Mouse (Mus musculus) cerebellum, adult 9-10 months (tissue): Measurements from ENCODE around the gene Vta1.
A peak's percentile ranks its signal among the peaks of the same experiment; 100 is the strongest.

Source experiments
- DNase-seq: peaks from one replicate; pipeline ENCODE4 v3.0.0; 2022

Gene Vta1

GRCm38 (mm10) chr10:14705072-14706066, at the start of gene Vta1, which contains the start of gene Nmbr:
Gene Vta1 (minus strand): TSS chr10:14705560.
Gene Nmbr (plus strand): TSS chr10:14705591.
- peak; percentile 98 for DNase-seq

DNA sequence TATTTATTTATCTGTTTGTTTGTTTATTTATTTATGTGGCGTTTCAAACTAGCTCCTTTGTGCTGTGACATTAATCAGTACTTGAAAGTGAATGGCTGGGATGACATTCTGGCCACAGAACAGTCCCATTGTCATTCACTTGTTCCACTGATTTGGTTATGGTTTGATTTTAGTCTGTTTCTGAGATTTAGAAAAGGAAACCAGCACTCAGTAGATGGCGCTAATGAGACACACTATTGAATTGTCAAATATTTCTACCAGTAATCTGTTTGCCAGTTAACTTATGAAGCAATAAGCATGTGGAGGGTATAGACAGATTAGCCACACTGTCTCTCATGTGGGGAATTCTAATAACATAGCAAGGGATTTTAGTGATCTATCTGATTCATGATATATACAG, 28.9 kb upstream of the Vta1 start:
- peak; percentile 28 for DNase-seq

DNA sequence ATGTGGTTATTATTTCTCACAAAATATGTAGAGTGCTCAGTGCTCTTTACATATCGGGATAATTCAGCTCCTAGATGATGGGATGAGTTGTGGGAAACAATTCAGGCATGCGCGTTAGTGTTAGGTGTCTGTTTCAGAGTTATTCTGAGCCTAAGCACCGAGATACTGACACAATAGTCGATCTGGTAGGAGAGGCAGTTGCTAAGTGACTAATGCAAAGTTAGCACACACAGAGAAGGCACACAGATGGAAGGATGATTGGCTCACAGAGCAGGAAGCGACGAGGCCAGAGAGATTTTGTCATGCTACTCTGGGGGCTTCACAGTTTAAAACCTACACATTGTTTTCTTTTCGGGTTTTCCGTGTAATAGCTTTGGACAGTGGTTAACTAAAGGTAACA, 20.3 kb upstream of the Vta1 start:
- DNase-seq, result no peak

GRCm38 (mm10) chr10:14718114-14718513, 12.8 kb upstream of the Vta1 start, which contains the start of gene Gje1:
Gene Gje1 (minus strand): TSS chr10:14718214.
- no peak for DNase-seq

- no peak for DNase-seq
Measured at GRCm38 (mm10) chr10:14703830-14704420, 1.4 kb downstream of the Vta1 start.

DNA sequence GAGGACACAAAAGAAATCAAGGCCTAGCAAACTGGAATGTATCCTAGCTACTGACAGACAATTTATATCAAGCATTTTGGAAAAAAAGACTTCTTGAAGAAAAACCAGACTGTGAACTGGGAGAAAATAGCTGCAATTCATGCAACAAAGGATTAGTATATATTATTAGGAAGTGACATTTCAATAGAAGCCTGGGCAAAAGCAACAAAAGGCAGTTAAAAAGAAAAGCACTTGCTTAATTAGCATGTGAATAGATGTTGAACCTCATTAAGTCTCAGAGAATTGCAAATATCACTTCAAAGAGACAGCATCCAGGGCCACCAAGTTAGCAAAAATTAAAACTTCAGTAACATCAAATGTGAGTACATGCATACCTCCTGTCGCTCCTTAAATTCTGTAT, 2.1 kb downstream of the Vta1 start:
- no peak for DNase-seq

DNA sequence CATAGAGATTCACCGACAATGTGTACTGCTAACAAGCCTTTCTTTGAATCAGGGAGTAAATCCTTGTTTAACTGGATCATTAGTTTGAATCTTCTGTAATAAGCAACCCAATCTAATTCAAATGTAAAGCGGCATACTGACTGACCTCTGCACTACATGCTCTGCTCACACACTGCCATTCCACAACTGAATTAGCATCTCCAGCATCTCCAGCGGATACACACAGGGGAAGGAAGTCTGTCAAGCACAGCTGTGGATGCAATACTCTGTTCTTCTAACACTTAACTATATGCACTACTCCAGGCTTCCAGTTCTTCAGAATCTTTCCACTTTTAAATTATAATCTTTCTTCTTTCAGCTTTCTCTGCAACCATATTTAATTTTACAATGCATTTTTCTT, 15.0 kb downstream of the Vta1 start:
- DNase-seq, result no peak

DNA sequence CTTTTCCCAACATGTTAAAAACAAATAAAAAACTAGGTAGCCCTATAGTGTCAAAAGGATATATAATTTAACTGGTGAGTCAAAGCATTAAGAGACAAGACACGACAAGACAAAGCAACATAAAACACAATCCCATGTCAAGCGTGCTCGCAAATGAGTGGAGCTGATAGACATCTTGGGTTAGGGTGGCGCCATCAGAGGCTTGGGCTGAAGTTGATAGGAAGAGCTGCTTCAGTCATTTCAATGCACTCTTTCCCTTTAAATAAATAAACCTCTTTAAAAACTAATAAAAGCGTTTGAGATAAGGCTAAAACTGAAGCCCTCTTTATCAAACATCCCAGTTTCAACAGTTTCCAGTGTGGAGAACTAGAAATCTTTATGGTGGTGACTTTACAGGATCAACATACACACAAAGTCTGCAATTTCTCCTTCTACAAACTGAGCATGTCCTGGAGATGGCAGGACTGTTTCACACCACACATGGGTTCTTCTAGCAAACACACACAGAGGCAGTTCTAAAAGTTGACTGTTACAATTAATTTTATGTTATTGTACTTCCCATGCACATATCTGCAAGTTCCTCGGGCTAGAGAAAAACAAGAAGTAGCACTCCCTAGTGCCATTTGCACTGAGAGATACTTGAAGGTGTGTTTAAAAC, 16.4 kb downstream of the Vta1 start:
- no peak for DNase-seq

GRCm38 (mm10) chr10:14685663-14686062, 19.7 kb downstream of the Vta1 start:
- no peak for DNase-seq

DNA sequence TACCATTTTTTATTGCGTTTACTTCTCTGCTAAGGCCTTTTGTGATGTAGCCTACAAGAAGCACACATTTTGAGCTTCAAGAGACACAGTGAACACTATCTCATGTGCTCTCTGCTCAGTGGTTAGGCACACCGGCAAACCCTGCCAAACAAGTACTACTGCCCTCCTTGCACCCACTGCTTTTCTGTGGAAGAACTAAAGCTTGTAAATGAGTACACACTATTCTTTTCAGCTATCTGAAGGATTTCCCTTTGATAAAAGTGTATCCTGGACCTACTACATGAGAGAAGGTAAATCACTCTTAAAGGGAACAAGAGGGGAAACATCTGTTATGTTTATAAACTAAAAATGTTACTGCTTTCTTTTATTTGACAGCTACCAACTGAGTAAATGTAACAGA, 39.2 kb downstream of the Vta1 start:
- DNase-seq, result no peak

- DNase-seq, result no peak
Measured at GRCm38 (mm10) chr10:14660875-14661274, 44.5 kb downstream of the Vta1 start.

GRCm38 (mm10) chr10:14639635-14640034, 65.7 kb downstream of the Vta1 start:
- DNase-seq, result no peak

DNA sequence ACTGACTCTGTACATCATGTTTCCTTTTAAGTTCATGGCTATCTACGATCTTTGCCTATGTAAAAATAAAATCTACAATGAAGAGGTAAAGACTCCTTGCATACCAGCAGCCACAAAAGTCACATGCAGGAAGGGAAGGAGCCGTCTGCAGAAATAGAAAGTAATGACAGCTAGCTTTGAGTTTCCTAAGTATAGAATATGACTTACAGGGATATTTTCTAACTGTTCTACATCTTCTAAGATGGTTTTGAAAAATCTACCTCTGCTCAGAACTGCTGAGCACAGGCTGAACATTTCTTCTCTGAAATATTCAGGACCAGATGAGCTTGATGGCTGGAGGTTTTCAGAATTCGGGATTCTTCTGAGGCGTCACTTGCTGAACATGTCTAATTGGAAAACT, 66.3 kb downstream of the Vta1 start:
- DNase-seq, result no peak

- no peak for DNase-seq
Measured at GRCm38 (mm10) chr10:14625706-14626105, 79.7 kb downstream of the Vta1 start.

DNA sequence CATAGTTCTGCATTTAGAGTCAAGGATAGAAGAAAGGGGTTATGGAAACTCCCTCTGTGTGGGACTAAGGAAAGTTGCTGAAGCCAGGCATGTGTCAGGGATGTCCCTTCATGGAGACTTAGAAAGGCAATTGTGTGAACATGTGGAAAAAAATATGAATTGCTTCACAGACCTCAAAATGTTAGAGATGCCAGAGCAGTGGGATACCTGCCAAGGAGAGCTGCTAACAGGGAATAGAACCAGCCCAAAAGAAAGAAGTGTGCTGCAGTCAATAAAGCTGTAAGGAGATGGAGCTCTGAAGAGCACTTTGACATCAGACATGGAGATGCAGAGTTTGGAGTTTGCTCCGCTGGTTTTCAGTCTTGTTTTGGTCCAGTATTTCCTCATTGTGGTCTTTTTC, 86.2 kb downstream of the Vta1 start:
- no peak for DNase-seq

- DNase-seq, result no peak
Measured at GRCm38 (mm10) chr10:14618301-14618700, 87.1 kb downstream of the Vta1 start.

DNA sequence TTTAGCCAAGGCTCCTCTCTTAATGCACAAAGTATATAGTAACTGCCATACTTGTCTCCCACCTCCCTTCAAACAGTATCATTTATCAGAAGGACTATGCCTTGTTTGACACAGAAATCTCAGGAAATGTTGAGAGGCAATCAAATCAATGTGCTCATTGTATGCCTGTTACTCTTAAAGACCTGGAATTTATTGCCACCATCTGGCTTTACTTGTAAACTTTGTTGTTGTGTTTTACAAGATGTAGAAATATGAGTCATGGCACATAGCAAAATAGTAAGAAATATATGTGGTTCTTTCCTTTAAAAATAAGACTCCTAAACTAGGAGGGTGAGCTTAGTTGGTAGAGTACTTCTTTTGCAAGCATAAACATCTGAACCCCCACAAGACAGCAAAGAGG, 89.9 kb downstream of the Vta1 start:
- no peak for DNase-seq

DNA sequence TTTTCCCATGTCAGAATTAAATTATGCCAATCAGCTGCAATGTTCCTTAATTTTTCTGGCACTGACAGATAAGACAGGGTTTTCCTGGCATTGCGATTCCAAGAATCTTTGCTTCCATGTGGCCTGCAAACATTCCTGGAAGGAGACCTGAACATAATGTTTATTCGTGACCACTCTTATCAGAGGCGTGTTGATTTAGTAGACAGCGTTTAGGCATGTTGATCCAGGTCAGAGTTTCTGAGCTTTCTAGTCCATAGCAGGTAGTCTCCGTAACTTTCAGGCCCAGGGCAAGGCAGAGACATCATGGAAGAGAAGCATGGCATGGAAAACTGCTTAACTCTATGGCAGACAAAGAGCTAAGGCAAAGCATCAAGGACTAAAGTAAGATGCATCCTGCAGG, 97.8 kb downstream of the Vta1 start:
- no peak for DNase-seq
